Mouse (Mus musculus) liver, embryonic 14.5 days (tissue): ENCODE data around the gene Mrpl20.

Experiments
- CTCF ChIP-seq: IDR thresholded peaks from 2 replicates; pipeline ENCODE4 v1.5.1; 2016; ENCODE audit warnings: antibody characterized with exemption, low read depth, control low read depth
- EP300 ChIP-seq: IDR thresholded peaks from 2 replicates; pipeline ENCODE4 v1.6.1; 2016; ENCODE audit warnings: antibody characterized with exemption, low read depth

GRCm38 (mm10) chr4:155811929-155812664 is 9.4 kb downstream of the Mrpl20 start, which contains the start of gene Ccnl2:
- TF ChIP-seq EP300, result no peak
- no peak for TF ChIP-seq CTCF
